Mouse (Mus musculus): Measurements from ENCODE around the gene Grip2. TPM values are rescaled to one million over a fixed set of nuclear protein-coding genes. Genes with fewer than 3 reads are reported as not detected.
A peak's percentile ranks its signal among the peaks of the same experiment; 100 is the strongest.

Gene Grip2
- polyA plus RNA-seq, 1 experiment from 2014 or later, result 0.06 TPM

DNA sequence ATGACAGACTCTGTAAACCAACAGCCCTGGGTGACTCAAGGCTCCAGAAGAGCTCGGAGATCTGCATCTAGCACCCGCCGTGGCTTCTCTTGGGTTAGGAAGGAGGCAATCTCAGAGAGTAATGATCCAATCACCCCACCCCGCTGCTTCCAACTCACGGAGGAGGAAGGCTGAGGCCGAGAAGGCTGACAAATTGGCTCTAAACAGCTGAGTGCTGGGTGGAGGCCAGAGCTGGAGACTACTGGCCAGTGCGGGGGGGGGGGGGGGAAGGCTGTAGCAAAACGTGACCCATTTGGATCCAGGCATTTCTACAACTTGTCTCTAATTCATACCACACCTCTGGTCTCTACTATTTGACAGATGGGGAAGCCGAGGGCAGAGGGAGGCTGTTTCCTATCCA, 47.8 kb downstream of the Grip2 start:
- Histone ChIP-seq H3K4me1 (peaks cover 13% of the 10 kb centered on the region), H3K9me3 (replicated peaks) (no peaks in the 10 kb centered on the region), H3K27ac (no peak overlapping the region), H3K36me3 (no peaks in the 10 kb centered on the region), H3K4me3 (no peak overlapping the region), H3K27me3 (ENCODE audit: low read depth, poor library complexity, severe bottlenecking) (no peaks in the 10 kb centered on the region)
- DNase-seq (ENCODE audit: low spot score), result no peak
- WGBS, result 59% methylated on average over 8 of the region's 9 CpGs

DNA sequence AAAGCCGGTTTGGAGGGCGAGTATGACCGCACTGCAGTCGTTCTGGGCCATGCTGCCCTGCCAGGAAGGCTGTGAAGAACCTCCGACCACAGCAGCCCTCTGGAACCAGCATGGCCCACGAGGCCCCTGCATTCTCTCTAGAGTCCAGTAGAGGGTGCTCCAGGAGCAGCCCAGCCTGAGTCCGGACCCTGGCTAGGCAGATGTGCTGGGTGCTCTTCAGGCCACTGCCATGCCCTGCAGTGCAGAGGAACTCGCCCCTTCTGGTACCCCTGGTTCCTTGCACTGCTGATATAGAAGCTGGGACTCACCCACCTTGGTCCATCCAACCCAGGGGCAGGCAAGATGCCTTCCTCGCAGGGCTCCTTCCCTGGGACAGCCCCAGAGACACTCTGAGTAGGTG, 50.5 kb downstream of the Grip2 start:
- Histone ChIP-seq H3K4me1 (peaks cover 13% of the 10 kb centered on the region), H3K4me3 (no peak overlapping the region), H3K36me3 (no peaks in the 10 kb centered on the region), H3K9me3 (replicated peaks) (no peaks in the 10 kb centered on the region), H3K27me3 (ENCODE audit: low read depth, poor library complexity, severe bottlenecking) (no peaks in the 10 kb centered on the region), H3K27ac (no peak overlapping the region)
- DNase-seq (ENCODE audit: low spot score), result peak; percentile 81
- 15% methylated on average over 9 of the region's 9 CpGs for WGBS

GRCm38 (mm10) chr6:91773951-91774350, 53.1 kb downstream of the Grip2 start:
- Histone ChIP-seq H3K4me3 (no peak overlapping the region), H3K4me1 (peaks cover 13% of the 10 kb centered on the region), H3K9me3 (replicated peaks) (no peaks in the 10 kb centered on the region), H3K27me3 (ENCODE audit: low read depth, poor library complexity, severe bottlenecking) (no peaks in the 10 kb centered on the region), H3K27ac (no peak overlapping the region), H3K36me3 (no peaks in the 10 kb centered on the region)
- 73% methylated on average over 5 of the region's 5 CpGs for WGBS
- peak; percentile 53 for DNase-seq (ENCODE audit: low spot score)

GRCm38 (mm10) chr6:91767550-91767949, 59.5 kb downstream of the Grip2 start:
- Histone ChIP-seq H3K4me1 (no peaks in the 10 kb centered on the region), H3K36me3 (no peaks in the 10 kb centered on the region)
- WGBS, result 87% methylated on average over 8 of the region's 8 CpGs

GRCm38 (mm10) chr6:91762051-91762742, 64.9 kb downstream of the Grip2 start:
- DNase-seq (ENCODE audit: low spot score), result no peak
- Histone ChIP-seq H3K36me3 (peaks cover 15% of the 10 kb centered on the region), H3K27ac (no peak overlapping the region), H3K27me3 (ENCODE audit: low read depth, poor library complexity, severe bottlenecking) (no peaks in the 10 kb centered on the region), H3K4me1 (0 out of 2 replicates have a peak, but pooled peaks cover 3% of the 10 kb centered on the region), H3K9me3 (replicated peaks) (no peaks in the 10 kb centered on the region), H3K4me3 (no peak overlapping the region)
- 80% methylated on average over 9 of the region's 9 CpGs for WGBS

More at GRCm38 (mm10) chr6:91767550-91767949, 59.5 kb downstream of the Grip2 start:
- Histone ChIP-seq H3K4me3 (no peak overlapping the region), H3K9me3 (replicated peaks) (no peaks in the 10 kb centered on the region), H3K27me3 (ENCODE audit: low read depth, poor library complexity, severe bottlenecking) (no peaks in the 10 kb centered on the region), H3K27ac (no peak overlapping the region)
- no peak for DNase-seq (ENCODE audit: low spot score)

DNA sequence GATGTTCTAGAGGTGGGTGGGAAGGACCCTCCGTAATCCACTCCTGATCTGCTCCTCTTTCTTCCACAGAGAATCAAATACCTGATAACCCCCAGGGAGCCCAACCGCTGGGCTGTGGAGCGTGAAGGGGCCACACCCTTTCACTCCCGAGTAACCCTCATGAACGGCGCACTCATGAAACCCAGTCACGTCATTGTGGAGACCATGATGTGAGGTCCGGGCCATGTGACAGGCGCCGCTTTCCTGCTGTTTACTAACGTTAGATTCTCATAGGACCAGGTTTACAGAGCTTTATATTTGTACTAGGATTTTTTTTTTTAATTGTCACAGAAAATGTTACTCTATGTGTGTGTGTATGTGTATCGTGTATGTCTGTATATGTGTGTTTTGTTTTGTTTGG, 72.2 kb downstream of the Grip2 start:
- DNase-seq (ENCODE audit: low spot score), result no peak
- peaks cover 83% of the 10 kb centered on the region for H3K36me3 ChIP-seq

GRCm38 (mm10) chr6:91754098-91754497, 73.0 kb downstream of the Grip2 start:
- Histone ChIP-seq H3K4me1 (no peaks in the 10 kb centered on the region), H3K4me3 (no peak overlapping the region), H3K9me3 (replicated peaks) (no peaks in the 10 kb centered on the region), H3K27me3 (ENCODE audit: low read depth, poor library complexity, severe bottlenecking) (no peaks in the 10 kb centered on the region), H3K36me3 (peaks cover 86% of the 10 kb centered on the region), H3K27ac (peak overlapping the region; percentile 34; the same call in 1 of the 2 replicates)
- WGBS, result 76% methylated on average over 6 of the region's 6 CpGs
- no peak for DNase-seq (ENCODE audit: low spot score)

More for the DNA sequence above, 72.2 kb downstream of the Grip2 start:
- no peak overlapping the region for H3K27ac ChIP-seq
- H3K4me3 ChIP-seq, result no peak overlapping the region
- H3K4me1 ChIP-seq, result no peaks in the 10 kb centered on the region
- H3K9me3 ChIP-seq (replicated peaks), result no peaks in the 10 kb centered on the region
- 92% methylated on average over 12 of the region's 12 CpGs for WGBS
- no peaks in the 10 kb centered on the region for H3K27me3 ChIP-seq (ENCODE audit: low read depth, poor library complexity, severe bottlenecking)

- no peak for DNase-seq (ENCODE audit: low spot score)
- no peaks in the 10 kb centered on the region for H3K9me3 ChIP-seq (replicated peaks)
- 79% methylated on average over 8 of the region's 8 CpGs for WGBS
- H3K27me3 ChIP-seq (ENCODE audit: low read depth, poor library complexity, severe bottlenecking), result no peaks in the 10 kb centered on the region
- no peaks in the 10 kb centered on the region for H3K4me1 ChIP-seq
- no peak overlapping the region for H3K27ac ChIP-seq
- no peak overlapping the region for H3K4me3 ChIP-seq
- peaks cover 94% of the 10 kb centered on the region for H3K36me3 ChIP-seq
These were observed 74.2 kb downstream of the Grip2 start for GRCm38 (mm10) chr6:91752884-91753283.

- Histone ChIP-seq H3K4me1 (no peaks in the 10 kb centered on the region), H3K36me3 (peaks cover 94% of the 10 kb centered on the region), H3K27ac (no peak overlapping the region), H3K4me3 (no peak overlapping the region), H3K27me3 (ENCODE audit: low read depth, poor library complexity, severe bottlenecking) (no peaks in the 10 kb centered on the region), H3K9me3 (replicated peaks) (no peaks in the 10 kb centered on the region)
- 73% methylated on average over 3 of the region's 3 CpGs for WGBS
- DNase-seq (ENCODE audit: low spot score), result no peak
These were observed 76.1 kb downstream of the Grip2 start for GRCm38 (mm10) chr6:91750976-91751375.

- H3K4me3 ChIP-seq, result no peak overlapping the region
- no peak for DNase-seq (ENCODE audit: low spot score)
- H3K36me3 ChIP-seq, result peaks cover 92% of the 10 kb centered on the region
- no peaks in the 10 kb centered on the region for H3K4me1 ChIP-seq
- H3K27me3 ChIP-seq (ENCODE audit: low read depth, poor library complexity, severe bottlenecking), result no peaks in the 10 kb centered on the region
- WGBS, result 90% methylated on average over 5 of the region's 5 CpGs
- no peak overlapping the region for H3K27ac ChIP-seq
- H3K9me3 ChIP-seq (replicated peaks), result no peaks in the 10 kb centered on the region
These were observed 80.3 kb downstream of the Grip2 start for GRCm38 (mm10) chr6:91746776-91747175.

DNA sequence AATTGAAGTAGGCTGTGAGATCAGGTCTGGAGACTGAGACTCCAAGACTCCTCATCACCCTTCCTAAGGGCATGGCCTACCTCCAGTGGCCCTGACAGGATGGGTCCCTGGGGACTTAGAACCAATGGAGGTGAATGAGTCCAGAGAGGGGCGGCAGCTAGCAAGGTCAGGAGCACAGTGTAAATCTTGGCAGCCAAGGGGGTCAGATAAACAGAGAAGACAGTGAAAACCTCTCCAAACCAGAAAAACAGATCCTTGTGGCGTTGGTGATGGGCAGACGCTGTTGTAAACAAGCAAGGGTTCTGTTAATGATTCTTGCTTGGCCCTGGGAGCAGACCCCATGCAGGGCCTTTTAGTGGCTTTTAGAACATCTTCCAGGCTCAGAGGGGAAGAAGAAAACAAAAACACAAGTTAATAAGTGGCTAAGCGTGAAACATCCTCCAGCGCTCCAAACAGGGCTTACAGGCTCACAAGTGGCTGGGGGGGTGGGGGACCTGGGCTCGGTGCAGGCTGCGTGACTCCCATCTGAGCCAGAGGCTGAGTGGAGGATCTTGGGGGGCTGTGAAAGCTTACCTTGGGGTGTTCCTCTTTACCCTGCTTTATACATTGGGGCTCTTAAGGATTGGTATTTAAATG, 81.0 kb downstream of the Grip2 start:
- no peak overlapping the region for H3K27ac ChIP-seq
- peaks cover 92% of the 10 kb centered on the region for H3K36me3 ChIP-seq
- H3K4me1 ChIP-seq, result no peaks in the 10 kb centered on the region
- no peak for DNase-seq (ENCODE audit: low spot score)
- 67% methylated on average over 7 of the region's 7 CpGs for WGBS
- no peak overlapping the region for H3K4me3 ChIP-seq
- H3K27me3 ChIP-seq (ENCODE audit: low read depth, poor library complexity, severe bottlenecking), result no peaks in the 10 kb centered on the region
- H3K9me3 ChIP-seq (replicated peaks), result no peaks in the 10 kb centered on the region

- no peak overlapping the region for H3K27ac ChIP-seq
- H3K4me3 ChIP-seq, result no peak overlapping the region
- no peak for DNase-seq (ENCODE audit: low spot score)
- H3K27me3 ChIP-seq (ENCODE audit: low read depth, poor library complexity, severe bottlenecking), result no peaks in the 10 kb centered on the region
- peaks cover 92% of the 10 kb centered on the region for H3K36me3 ChIP-seq
- no peaks in the 10 kb centered on the region for H3K4me1 ChIP-seq
- 91% methylated on average over 3 of the region's 3 CpGs for WGBS
- H3K9me3 ChIP-seq (replicated peaks), result no peaks in the 10 kb centered on the region
These were observed 81.8 kb downstream of the Grip2 start for GRCm38 (mm10) chr6:91745246-91745645.

GRCm38 (mm10) chr6:91743886-91744285, 83.2 kb downstream of the Grip2 start:
- Histone ChIP-seq H3K27ac (no peak overlapping the region), H3K4me3 (no peak overlapping the region), H3K27me3 (ENCODE audit: low read depth, poor library complexity, severe bottlenecking) (no peaks in the 10 kb centered on the region), H3K4me1 (no peaks in the 10 kb centered on the region), H3K36me3 (peaks cover 92% of the 10 kb centered on the region), H3K9me3 (replicated peaks) (no peaks in the 10 kb centered on the region)
- DNase-seq (ENCODE audit: low spot score), result no peak
- WGBS, result 49% methylated on average over 4 of the region's 4 CpGs

Measured in limb, embryonic 10.5 days (tissue).